Mouse (Mus musculus) lung, embryonic 16.5 days (tissue): ENCODE results near the gene Mrpl51. TPM values are rescaled to one million over a fixed set of nuclear protein-coding genes. Genes with fewer than 3 reads are reported as not detected.
"Not testable (repeated sequence)": the region's sequence is repeated elsewhere in the genome, so short reads cannot be mapped to it uniquely, and the experiment has no call there.

ENCODE experiments used
- ATAC-seq: fragments of 200-750 bp; cut with Nextera tagmentation; 2 replicates; pipeline ENCODE4 v1.8.0; 2017; ENCODE audit warnings: low read depth, mild to moderate bottlenecking, moderate library complexity
- H3K27ac ChIP-seq: fragments of 300-500 bp; sonication (generic); 2 replicates; pipeline ENCODE4 v1.5.1; 2014; ENCODE audit warnings: mild to moderate bottlenecking, control low read depth, low read length
- H3K27me3 ChIP-seq: fragments of 300-500 bp; sonication (generic); 2 replicates; pipeline ENCODE4 v1.6.1; 2014; ENCODE audit warnings: low read depth, low read length, mixed read lengths; ENCODE audit not compliant: control insufficient read depth, insufficient read depth
- H3K36me3 ChIP-seq: fragments of 300-500 bp; sonication (generic); 2 replicates; pipeline ENCODE4 v1.6.1; 2014; ENCODE audit warnings: low read length; ENCODE audit not compliant: control insufficient read depth, insufficient read depth
- H3K4me1 ChIP-seq: fragments of 300-500 bp; sonication (generic); replicated peaks from 2 replicates; pipeline ENCODE4 v1.6.1; 2014; ENCODE audit warnings: low read length, mixed read lengths; ENCODE audit not compliant: control insufficient read depth, insufficient read depth
- H3K4me2 ChIP-seq: fragments of 300-500 bp; sonication (generic); 2 replicates; pipeline ENCODE4 v1.6.1; 2014; ENCODE audit warnings: low read depth, low read length, control low read depth
- H3K4me3 ChIP-seq: fragments of 300-500 bp; sonication (generic); 2 replicates; pipeline ENCODE4 v1.5.1; 2014; ENCODE audit warnings: mild to moderate bottlenecking, low read length, control low read depth
- H3K9ac ChIP-seq: fragments of 300-500 bp; sonication (generic); 2 replicates; pipeline ENCODE4 v1.6.1; 2014; ENCODE audit warnings: low read length, control low read depth
- H3K9me3 ChIP-seq: fragments of 300-500 bp; sonication (generic); 2 replicates; pipeline ENCODE4 v1.6.1; 2016; ENCODE audit warnings: low read length; ENCODE audit not compliant: control insufficient read depth
- WGBS: fragments of 180-500 bp; shearing (Covaris S2); extraction: QIAGEN DNeasy Blood & Tissue Kit; methylation state at CpG from one replicate; pipeline ENCODE4 v1.1.7; 2014; 5-methylcytosine and 5-hydroxymethylcytosine counted together
- polyA plus RNA-seq: library from polyadenylated mRNA; unstranded; fragments of >200 nt; fragmentation: Nextera tagmentation; extraction: Ambion mirVana; gene quantifications from 2 replicates; pipeline ENCODE4 v1.2.1, GENCODE M21; 2015

Gene Mrpl51
- polyA plus RNA-seq, 1 experiment from 2014 or later, result 226 TPM

DNA sequence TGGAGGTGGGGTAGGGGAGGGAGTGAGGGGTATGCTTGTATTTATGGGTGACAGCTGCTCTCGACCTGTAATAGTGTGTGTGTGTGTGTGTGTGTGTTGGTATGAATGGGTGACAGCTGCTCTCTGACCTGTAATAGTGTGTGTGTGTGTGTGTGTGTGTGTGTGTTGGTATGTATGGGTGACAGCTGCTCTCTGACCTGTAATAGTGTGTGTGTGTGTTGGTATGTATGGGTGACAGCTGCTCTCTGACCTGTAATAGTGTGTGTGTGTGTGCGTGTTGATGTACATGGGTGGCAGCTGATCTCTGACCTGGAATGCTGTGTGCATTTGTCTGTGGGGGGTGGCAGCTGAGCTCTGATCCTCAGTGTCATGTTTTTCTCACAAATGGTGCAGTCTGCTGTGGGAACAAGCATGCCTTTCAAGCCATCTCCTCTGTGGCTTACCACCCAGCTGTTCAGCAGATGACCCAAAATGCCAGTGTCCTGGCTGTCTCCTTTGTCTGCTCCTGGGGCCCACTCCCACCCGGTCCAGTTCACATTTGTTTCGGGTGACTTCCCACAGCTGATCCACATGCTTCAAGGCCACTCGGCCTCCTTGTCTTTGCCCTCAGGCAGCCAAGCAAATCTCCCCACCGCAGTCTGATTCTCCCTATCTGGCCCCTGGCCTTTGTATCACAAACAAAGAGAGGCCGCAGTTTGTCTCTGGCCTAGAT lies 34.5 kb upstream of the Mrpl51 start:
- WGBS, result 53% methylated on average over 7 of the region's 7 CpGs
- peaks cover 25% of the 10 kb centered on the region for H3K36me3 ChIP-seq
- H3K4me2 ChIP-seq, result no peak overlapping the region
- no peaks in the 10 kb centered on the region for H3K27me3 ChIP-seq
- no peak overlapping the region for H3K4me3 ChIP-seq
- H3K9me3 ChIP-seq, result no peaks in the 10 kb centered on the region
- ATAC-seq, result no peak
- no peak overlapping the region for H3K27ac ChIP-seq
- no peak overlapping the region for H3K9ac ChIP-seq
- 0 out of 2 replicates have a peak, but pooled peaks cover 3% of the 10 kb centered on the region for H3K4me1 ChIP-seq

DNA sequence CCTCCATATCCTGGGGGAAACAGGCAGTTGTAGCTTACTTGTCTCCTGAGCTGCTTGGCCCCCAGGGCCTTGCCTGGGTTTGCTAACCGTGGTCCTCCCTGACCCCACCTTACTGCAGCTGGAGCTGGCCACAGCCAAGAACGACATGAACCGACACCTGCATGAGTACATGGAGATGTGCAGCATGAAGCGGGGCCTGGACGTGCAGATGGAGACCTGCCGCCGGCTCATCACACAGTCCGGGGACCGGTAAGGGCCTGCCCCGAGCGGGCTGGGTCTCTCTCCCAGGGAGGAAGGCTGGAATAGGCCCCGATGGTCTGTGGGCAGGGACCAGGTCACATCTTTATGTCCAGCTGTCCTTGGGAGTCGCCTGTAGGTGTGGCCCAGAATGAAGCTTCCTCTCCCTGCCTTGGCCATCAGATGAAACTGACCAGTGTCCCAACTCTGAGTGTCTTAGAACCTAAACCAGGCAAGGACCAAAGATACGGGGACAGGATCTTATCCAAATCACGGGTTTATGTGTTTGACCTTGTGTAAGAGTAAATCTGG lies 32.6 kb upstream of the Mrpl51 start:
- Histone ChIP-seq H3K4me3 (no peak overlapping the region), H3K4me1 (peaks cover 11% of the 10 kb centered on the region), H3K9ac (no peak overlapping the region), H3K4me2 (no peak overlapping the region), H3K36me3 (peaks cover 25% of the 10 kb centered on the region), H3K9me3 (no peaks in the 10 kb centered on the region), H3K27ac (no peak overlapping the region), H3K27me3 (no peaks in the 10 kb centered on the region)
- 79% methylated on average over 15 of the region's 15 CpGs for WGBS
- ATAC-seq, result no peak

DNA sequence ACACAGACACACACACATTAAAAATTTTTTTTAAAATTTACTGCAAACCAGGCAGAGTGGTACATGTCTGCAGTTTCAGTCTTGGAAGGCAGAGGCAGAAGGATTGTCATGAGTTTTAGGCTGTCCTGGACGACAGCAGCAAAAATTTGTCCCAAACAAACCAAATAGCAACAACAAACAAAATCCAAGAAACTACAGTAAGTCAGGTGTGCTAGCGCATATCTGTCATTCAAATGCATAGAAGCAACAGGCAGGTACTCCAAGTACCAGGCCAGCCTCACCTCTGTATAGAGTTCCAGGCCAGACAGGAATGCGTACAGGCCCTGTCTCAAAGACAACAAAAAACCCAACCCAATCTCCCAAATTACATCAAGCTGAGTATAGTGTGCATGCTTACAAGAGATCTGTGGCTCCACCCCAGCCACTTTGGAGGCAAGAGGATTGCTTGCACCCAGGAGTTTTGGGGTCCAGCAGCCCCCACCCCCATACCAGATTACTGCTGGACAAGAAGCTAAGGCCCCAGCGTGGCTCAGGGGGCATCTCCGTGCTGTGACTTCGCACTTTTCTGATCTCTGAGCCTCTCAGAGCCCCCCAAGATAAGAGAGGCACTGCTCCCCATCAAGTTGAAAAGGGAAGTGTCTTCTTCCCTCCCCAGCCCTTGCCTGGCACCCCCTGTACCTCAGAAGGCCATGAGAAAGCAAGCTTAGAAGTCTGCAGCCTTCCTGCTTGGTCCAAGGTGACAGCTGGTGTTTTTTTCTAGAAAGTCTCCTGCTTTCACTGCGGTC lies 31.6 kb upstream of the Mrpl51 start:
- H3K4me1 ChIP-seq, result peaks cover 16% of the 10 kb centered on the region
- no peak overlapping the region; the same call in 1 of the 2 replicates for H3K9ac ChIP-seq
- H3K4me3 ChIP-seq, result no peak overlapping the region
- peak overlapping the region; percentile 33; the same call in 1 of the 2 replicates for H3K27ac ChIP-seq
- no peak for ATAC-seq
- H3K36me3 ChIP-seq, result peaks cover 25% of the 10 kb centered on the region
- H3K27me3 ChIP-seq, result no peaks in the 10 kb centered on the region
- no peaks in the 10 kb centered on the region for H3K9me3 ChIP-seq
- WGBS, result 81% methylated on average over 7 of the region's 7 CpGs
- no peak overlapping the region for H3K4me2 ChIP-seq

DNA sequence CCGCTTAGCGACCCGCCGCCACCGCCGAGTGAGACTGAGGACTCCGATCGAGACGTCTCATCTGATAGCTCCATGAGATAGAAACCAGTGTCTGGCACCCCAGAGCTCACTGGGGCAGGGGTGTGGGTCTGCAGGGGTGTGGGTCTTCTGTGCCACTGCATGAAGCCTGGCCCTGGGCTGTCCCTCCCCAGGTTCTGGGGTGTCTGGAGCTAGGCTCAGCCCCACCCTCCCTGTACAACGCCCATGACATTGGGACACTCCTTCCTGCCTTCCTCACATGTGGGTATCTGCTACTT lies 31.1 kb upstream of the Mrpl51 start:
- H3K9me3 ChIP-seq, result no peaks in the 10 kb centered on the region
- H3K4me3 ChIP-seq, result no peak overlapping the region
- H3K4me2 ChIP-seq, result no peak overlapping the region
- H3K36me3 ChIP-seq, result peaks cover 25% of the 10 kb centered on the region
- H3K27me3 ChIP-seq, result no peaks in the 10 kb centered on the region
- H3K9ac ChIP-seq, result no peak overlapping the region; the same call in 1 of the 2 replicates
- H3K4me1 ChIP-seq, result peaks cover 16% of the 10 kb centered on the region
- WGBS, result 51% methylated on average over 10 of the region's 10 CpGs
- peak overlapping the region; percentile 33; the same call in 1 of the 2 replicates for H3K27ac ChIP-seq
- ATAC-seq, result no peak

DNA sequence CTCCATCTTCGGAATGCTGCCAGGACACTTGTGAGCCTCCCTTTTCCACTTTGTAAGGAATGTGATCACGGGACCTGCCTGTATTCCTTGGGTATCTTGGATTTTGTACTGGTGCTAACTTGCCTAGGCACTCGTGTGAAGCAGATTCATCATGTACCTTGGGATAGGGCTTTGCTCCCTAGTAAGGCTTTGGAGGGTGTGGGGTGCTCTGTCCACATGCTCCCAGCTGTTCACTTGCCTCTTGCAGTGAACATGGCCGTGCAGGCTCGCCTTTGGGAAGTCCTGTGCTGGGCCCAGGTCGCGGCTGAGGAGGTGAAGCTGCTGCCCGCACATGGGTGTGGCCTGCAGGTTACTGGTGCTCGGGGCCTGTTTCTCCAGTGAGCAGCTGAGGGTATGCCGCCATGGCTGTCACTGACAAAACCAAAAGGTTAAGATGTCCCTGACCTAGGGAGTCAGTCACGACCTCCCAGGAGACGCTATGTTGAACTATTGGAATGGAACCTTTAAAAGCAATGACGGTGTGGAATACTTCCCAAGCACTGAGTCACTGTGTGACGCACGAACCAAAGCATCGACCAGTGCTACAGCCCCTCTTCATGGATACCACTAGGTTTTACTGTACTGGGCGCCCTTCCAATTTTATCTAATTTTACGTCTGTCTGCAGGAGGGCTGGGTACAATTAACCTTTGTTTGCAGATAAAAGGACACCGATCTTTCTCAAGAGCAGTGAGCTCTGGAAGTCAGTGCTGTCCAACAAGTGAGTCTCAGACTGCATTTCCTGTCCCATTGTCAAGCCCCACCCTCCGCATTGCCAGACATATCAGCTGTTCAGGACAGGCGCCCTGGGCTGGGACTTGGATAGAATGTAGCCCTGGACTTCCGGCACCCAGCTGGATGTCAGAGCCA lies 30.5 kb upstream of the Mrpl51 start:
- WGBS, result 22% methylated on average over 22 of the region's 22 CpGs
- Histone ChIP-seq H3K4me3 (no peak overlapping the region), H3K9me3 (no peaks in the 10 kb centered on the region), H3K36me3 (peaks cover 25% of the 10 kb centered on the region), H3K4me1 (peaks cover 17% of the 10 kb centered on the region), H3K27me3 (no peaks in the 10 kb centered on the region), H3K4me2 (no peak overlapping the region), H3K9ac (no peak overlapping the region), H3K27ac (peak overlapping the region; percentile 33)
- no peak for ATAC-seq

DNA sequence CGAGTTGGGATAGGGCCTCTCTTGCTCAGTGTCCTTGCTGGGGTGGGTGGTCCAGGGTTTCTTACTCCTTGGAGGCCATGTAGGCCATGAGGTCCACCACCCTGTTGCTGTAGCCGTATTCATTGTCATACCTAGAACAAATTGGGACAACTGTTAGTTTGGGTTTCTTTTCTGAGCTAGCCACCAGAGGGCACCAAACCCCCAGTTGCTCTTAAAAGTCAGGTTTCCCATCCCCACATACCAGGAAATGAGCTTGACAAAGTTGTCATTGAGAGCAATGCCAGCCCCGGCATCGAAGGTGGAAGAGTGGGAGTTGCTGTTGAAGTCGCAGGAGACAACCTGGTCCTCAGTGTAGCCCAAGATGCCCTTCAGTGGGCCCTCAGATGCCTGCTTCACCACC lies 29.6 kb upstream of the Mrpl51 start:
- not testable (repeated sequence) for H3K27ac ChIP-seq, H3K9me3 ChIP-seq, H3K27me3 ChIP-seq, H3K9ac ChIP-seq, ATAC-seq, H3K4me3 ChIP-seq, H3K4me2 ChIP-seq
- Histone ChIP-seq H3K4me1 (peaks cover 25% of the 10 kb centered on the region), H3K36me3 (peaks cover 25% of the 10 kb centered on the region)
- WGBS, result 4% methylated on average over 3 of the region's 5 CpGs

DNA sequence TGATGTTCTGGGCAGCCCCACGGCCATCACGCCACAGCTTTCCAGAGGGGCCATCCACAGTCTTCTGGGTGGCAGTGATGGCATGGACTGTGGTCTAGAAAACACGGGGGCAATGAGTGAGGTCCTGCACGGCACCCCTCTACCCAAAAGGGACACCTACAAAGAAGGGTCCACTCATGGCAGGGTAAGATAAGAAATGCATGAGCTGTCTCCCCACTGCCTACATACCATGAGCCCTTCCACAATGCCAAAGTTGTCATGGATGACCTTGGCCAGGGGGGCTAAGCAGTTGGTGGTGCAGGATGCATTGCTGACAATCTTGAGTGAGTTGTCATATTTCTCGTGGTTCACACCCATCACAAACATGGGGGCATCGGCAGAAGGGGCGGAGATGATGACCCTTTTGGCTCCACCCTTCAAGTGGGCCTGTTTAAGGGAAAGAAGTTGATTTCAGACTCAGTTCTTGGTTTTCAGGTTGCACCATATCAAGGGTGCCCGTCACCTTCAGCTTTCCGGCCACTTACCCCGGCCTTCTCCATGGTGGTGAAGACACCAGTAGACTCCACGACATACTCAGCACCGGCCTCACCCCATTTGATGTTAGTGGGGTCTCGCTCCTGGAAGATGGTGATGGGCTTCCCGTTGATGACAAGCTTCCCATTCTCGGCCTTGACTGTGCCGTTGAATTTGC lies 28.8 kb upstream of the Mrpl51 start:
- not testable (repeated sequence) for H3K9me3 ChIP-seq, H3K27ac ChIP-seq, H3K4me3 ChIP-seq, H3K9ac ChIP-seq, H3K27me3 ChIP-seq, ATAC-seq, H3K4me2 ChIP-seq
- H3K36me3 ChIP-seq, result peaks cover 26% of the 10 kb centered on the region
- WGBS, result 68% methylated on average over 9 of the region's 16 CpGs
- peaks cover 33% of the 10 kb centered on the region for H3K4me1 ChIP-seq

DNA sequence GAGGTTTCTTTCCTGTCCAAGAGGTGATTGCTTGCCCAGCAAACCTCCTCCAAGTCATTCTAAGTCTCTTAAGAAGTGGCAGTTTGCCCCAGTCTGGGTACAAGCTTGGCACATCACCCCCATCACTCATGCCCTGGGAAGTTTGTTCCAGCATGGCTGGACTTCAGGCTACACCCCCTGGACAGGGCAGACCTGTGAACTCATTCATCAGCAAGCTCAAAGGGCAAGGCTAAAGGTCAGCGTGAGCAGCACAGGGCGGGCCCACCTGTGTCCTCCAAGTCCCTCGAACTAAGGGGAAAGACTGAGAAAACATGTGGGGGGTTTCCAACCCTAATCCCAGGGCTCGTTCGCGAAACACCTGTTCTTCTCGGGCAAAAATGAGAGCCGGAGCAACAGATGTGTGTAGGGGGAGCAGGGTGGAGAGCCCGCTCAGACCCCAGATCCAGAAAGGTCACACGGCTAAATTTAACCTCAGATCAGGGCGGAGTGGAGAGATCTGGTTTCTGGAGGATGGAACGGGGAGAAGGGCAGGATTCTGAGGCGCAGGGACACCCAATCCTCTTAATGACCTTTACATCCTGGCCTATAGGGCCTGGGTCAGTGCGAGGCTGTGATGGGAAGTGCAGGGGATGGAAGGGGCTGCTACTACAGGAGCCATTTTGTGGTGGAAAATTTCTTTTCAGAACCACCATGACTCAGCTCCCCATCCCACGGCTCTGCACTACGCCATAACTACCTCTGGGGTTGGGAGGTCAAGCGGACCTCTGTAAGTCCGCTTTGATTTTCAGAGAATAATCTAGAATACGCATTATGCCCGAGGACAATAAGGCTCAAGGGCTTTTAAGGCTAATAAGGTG lies 27.6 kb upstream of the Mrpl51 start:
- H3K27ac ChIP-seq, result peak overlapping the region; percentile 89
- peaks cover 30% of the 10 kb centered on the region for H3K36me3 ChIP-seq
- no peak for ATAC-seq
- H3K4me3 ChIP-seq, result peak overlapping the region; percentile 85
- peak overlapping the region; percentile 90 for H3K9ac ChIP-seq
- no peaks in the 10 kb centered on the region for H3K9me3 ChIP-seq
- no peaks in the 10 kb centered on the region for H3K27me3 ChIP-seq
- peaks cover 35% of the 10 kb centered on the region for H3K4me1 ChIP-seq
- WGBS, result 3% methylated on average over 20 of the region's 20 CpGs
- H3K4me2 ChIP-seq, result peak overlapping the region; percentile 64
